Mouse (Mus musculus): Measurements from ENCODE around the gene Gys1. TPM values are rescaled to one million over a fixed set of nuclear protein-coding genes. Genes with fewer than 3 reads are reported as not detected.
"Not testable (repeated sequence)": the region's sequence is repeated elsewhere in the genome, so short reads cannot be mapped to it uniquely, and the experiment has no call there.

The Gys1 gene
- polyA plus RNA-seq, 1 experiment from 2014 or later: 79.9 TPM

- WGBS: 91% methylated on average over 7 of the region's 7 CpGs
- Histone ChIP-seq H3K27me3 (ENCODE audit: insufficient read depth, poor library complexity, severe bottlenecking) (no peaks in the 10 kb centered on the region), H3K4me3 (no peak overlapping the region), H3K27ac (no peak overlapping the region), H3K9me3 (no peaks in the 10 kb centered on the region), H3K4me1 (peaks cover 42% of the 10 kb centered on the region), H3K36me3 (peaks cover 46% of the 10 kb centered on the region)
- DNase-seq (ENCODE audit: low spot score): no peak
These were observed 29.5 kb downstream of the Gys1 start for GRCm38 (mm10) chr7:45463987-45464778.

- Histone ChIP-seq H3K36me3 (peaks cover 46% of the 10 kb centered on the region), H3K9me3 (no peaks in the 10 kb centered on the region), H3K27me3 (ENCODE audit: insufficient read depth, poor library complexity, severe bottlenecking) (no peaks in the 10 kb centered on the region), H3K27ac (0 out of 2 replicates have a peak overlapping the region, but pooled peaks have one; percentile 96), H3K4me3 (peak overlapping the region; percentile 95), H3K4me1 (peaks cover 40% of the 10 kb centered on the region)
- DNase-seq (ENCODE audit: low spot score): no peak
- WGBS: 92% methylated on average over 12 of the region's 12 CpGs
These were observed 30.5 kb downstream of the Gys1 start for GRCm38 (mm10) chr7:45465112-45465511.

GRCm38 (mm10) chr7:45465549-45465948 lies 30.9 kb downstream of the Gys1 start:
- no peak for DNase-seq (ENCODE audit: low spot score)
- H3K9me3 ChIP-seq: no peaks in the 10 kb centered on the region
- 81% methylated on average over 9 of the region's 9 CpGs for WGBS
- peak overlapping the region; percentile 95 for H3K4me3 ChIP-seq
- peak overlapping the region; percentile 96 for H3K27ac ChIP-seq
- H3K36me3 ChIP-seq: peaks cover 43% of the 10 kb centered on the region
- peaks cover 36% of the 10 kb centered on the region for H3K4me1 ChIP-seq
- no peaks in the 10 kb centered on the region for H3K27me3 ChIP-seq (ENCODE audit: insufficient read depth, poor library complexity, severe bottlenecking)

- Histone ChIP-seq H3K36me3 (peaks cover 39% of the 10 kb centered on the region), H3K9me3 (no peaks in the 10 kb centered on the region), H3K4me3 (peak within 1 kb of the TSS; percentile 95), H3K27ac (peak within 1 kb of the TSS; percentile 96), H3K4me1 (peaks cover 27% of the 10 kb centered on the region), H3K27me3 (ENCODE audit: insufficient read depth, poor library complexity, severe bottlenecking) (no peaks in the 10 kb centered on the region)
- WGBS: 0% methylated on average over 58 of the region's 58 CpGs
- peak; percentile 97 for DNase-seq (ENCODE audit: low spot score)
These were observed 31.8 kb downstream of the Gys1 start, which contains the start of gene Bax for GRCm38 (mm10) chr7:45466283-45467089. Gene Bax (minus strand): TSS chr7:45466898.

GRCm38 (mm10) chr7:45467090-45467670 lies 32.5 kb downstream of the Gys1 start:
- H3K27ac ChIP-seq: peak overlapping the region; percentile 96

GRCm38 (mm10) chr7:45470869-45471268 lies 36.2 kb downstream of the Gys1 start:
- H3K36me3 ChIP-seq: no peaks in the 10 kb centered on the region
- WGBS: 9% methylated on average over 3 of the region's 3 CpGs
- no peak for DNase-seq (ENCODE audit: low spot score)
- no peak overlapping the region for H3K27ac ChIP-seq
- H3K9me3 ChIP-seq: no peaks in the 10 kb centered on the region
- H3K4me1 ChIP-seq: peaks cover 12% of the 10 kb centered on the region
- no peaks in the 10 kb centered on the region for H3K27me3 ChIP-seq (ENCODE audit: insufficient read depth, poor library complexity, severe bottlenecking)
- no peak overlapping the region for H3K4me3 ChIP-seq

More at GRCm38 (mm10) chr7:45467090-45467670, 32.5 kb downstream of the Gys1 start:
- peaks cover 22% of the 10 kb centered on the region for H3K4me1 ChIP-seq
- H3K4me3 ChIP-seq: peak overlapping the region; percentile 95
- peaks cover 33% of the 10 kb centered on the region for H3K36me3 ChIP-seq
- H3K27me3 ChIP-seq (ENCODE audit: insufficient read depth, poor library complexity, severe bottlenecking): no peaks in the 10 kb centered on the region
- no peak for DNase-seq (ENCODE audit: low spot score)
- no peaks in the 10 kb centered on the region for H3K9me3 ChIP-seq
- WGBS: 26% methylated on average over 7 of the region's 7 CpGs

- H3K9me3 ChIP-seq: no peaks in the 10 kb centered on the region
- no peaks in the 10 kb centered on the region for H3K4me1 ChIP-seq
- no peak for DNase-seq (ENCODE audit: low spot score)
- peak overlapping the region; percentile 49 for H3K4me3 ChIP-seq
- WGBS: 61% methylated on average over 16 of the region's 16 CpGs
- H3K36me3 ChIP-seq: peaks cover 9% of the 10 kb centered on the region
- H3K27ac ChIP-seq: peak overlapping the region; percentile 80
- no peaks in the 10 kb centered on the region for H3K27me3 ChIP-seq (ENCODE audit: insufficient read depth, poor library complexity, severe bottlenecking)
These were observed 40.8 kb downstream of the Gys1 start for GRCm38 (mm10) chr7:45475291-45475969.

- H3K36me3 ChIP-seq: peaks cover 9% of the 10 kb centered on the region
- WGBS: 52% methylated on average over 1 of the region's 1 CpGs
- no peaks in the 10 kb centered on the region for H3K4me1 ChIP-seq
- H3K27ac ChIP-seq: no peak overlapping the region
- H3K9me3 ChIP-seq: no peaks in the 10 kb centered on the region
- DNase-seq (ENCODE audit: low spot score): no peak
- no peaks in the 10 kb centered on the region for H3K27me3 ChIP-seq (ENCODE audit: insufficient read depth, poor library complexity, severe bottlenecking)
- H3K4me3 ChIP-seq: no peak overlapping the region
These were observed 41.8 kb downstream of the Gys1 start for GRCm38 (mm10) chr7:45476453-45476852.

- Histone ChIP-seq H3K27me3 (ENCODE audit: insufficient read depth, poor library complexity, severe bottlenecking) (no peaks in the 10 kb centered on the region), H3K27ac (no peak overlapping the region), H3K9me3 (no peaks in the 10 kb centered on the region), H3K4me1 (no peaks in the 10 kb centered on the region), H3K4me3 (no peak overlapping the region), H3K36me3 (peaks cover 9% of the 10 kb centered on the region)
- 24% methylated on average over 3 of the region's 3 CpGs for WGBS
- no peak for DNase-seq (ENCODE audit: low spot score)
These were observed 42.4 kb downstream of the Gys1 start for GRCm38 (mm10) chr7:45477003-45477402.

GRCm38 (mm10) chr7:45478774-45479173 lies 44.1 kb downstream of the Gys1 start:
- Histone ChIP-seq H3K4me1 (no peaks in the 10 kb centered on the region), H3K9me3 (no peaks in the 10 kb centered on the region), H3K4me3 (no peak overlapping the region), H3K27ac (no peak overlapping the region), H3K36me3 (peaks cover 9% of the 10 kb centered on the region), H3K27me3 (ENCODE audit: insufficient read depth, poor library complexity, severe bottlenecking) (no peaks in the 10 kb centered on the region)
- DNase-seq (ENCODE audit: low spot score): no peak
- WGBS: 89% methylated on average over 7 of the region's 7 CpGs

GRCm38 (mm10) chr7:45480310-45480709 lies 45.7 kb downstream of the Gys1 start:
- not testable (repeated sequence) for H3K36me3 ChIP-seq; H3K27me3 ChIP-seq (ENCODE audit: insufficient read depth, poor library complexity, severe bottlenecking); DNase-seq (ENCODE audit: low spot score); H3K4me3 ChIP-seq; H3K9me3 ChIP-seq; H3K4me1 ChIP-seq; H3K27ac ChIP-seq
- WGBS: 81% methylated on average over 3 of the region's 4 CpGs

GRCm38 (mm10) chr7:45481374-45481927 lies 46.8 kb downstream of the Gys1 start, which contains the start of gene Tulp2:
Gene Tulp2 (plus strand): TSS chr7:45481877.
- Histone ChIP-seq H3K4me1 (peaks cover under 1% of the 10 kb centered on the region; the same call in 1 of the 2 replicates), H3K36me3 (peaks cover 9% of the 10 kb centered on the region), H3K4me3 (no peak within 1 kb of the TSS), H3K27ac (no peak within 1 kb of the TSS), H3K9me3 (no peaks in the 10 kb centered on the region), H3K27me3 (ENCODE audit: insufficient read depth, poor library complexity, severe bottlenecking) (no peaks in the 10 kb centered on the region)
- WGBS: 44% methylated on average over 15 of the region's 15 CpGs
- peak; percentile 83 for DNase-seq (ENCODE audit: low spot score)

All from heart, embryonic 10.5 days (tissue).